In the genomic region with DNA sequence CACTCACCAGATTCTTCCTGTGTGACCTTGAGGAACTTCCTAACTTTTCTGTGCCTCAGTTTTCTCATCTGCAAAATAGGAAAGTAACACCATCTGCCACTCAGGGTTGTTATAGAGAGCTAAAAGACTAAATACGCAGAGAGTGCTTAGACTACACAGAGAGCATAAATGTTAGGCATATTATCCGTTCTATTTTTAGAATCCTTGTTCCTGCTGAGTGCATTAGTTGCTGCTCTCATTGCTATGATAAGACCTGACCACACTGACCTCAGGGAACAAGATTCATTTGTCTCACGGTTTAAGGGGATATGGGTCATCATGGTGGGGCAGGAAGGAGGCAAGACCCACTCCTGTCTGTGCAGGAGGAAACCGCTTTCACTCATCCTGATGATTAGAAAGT, we compare ENCODE assay signal across 25 mouse cellular contexts.
"Had no signal": no experiment of that assay in that cellular context is flagged by ENCODE, and none has a peak within 500 bp of the region (broad histone marks: within the 10 kb centered on the region; RNA-seq: fewer than 3 reads in every experiment).

No protein-coding gene starts in this region.

- H3K27me3 ChIP-seq: limb, embryonic 13.5 days; lung, embryonic 15.5 days; midbrain, embryonic 13.5 days; neural tube, embryonic 13.5 days; stomach, embryonic 15.5 days had no signal

- ATAC-seq: liver, embryonic 12.5 days; midbrain, embryonic 13.5 days; midbrain, embryonic 16.5 days had no signal

- H3K9ac ChIP-seq: limb, embryonic 13.5 days; liver, embryonic 12.5 days; liver, embryonic 15.5 days; lung, embryonic 15.5 days; midbrain, embryonic 13.5 days; neural tube, embryonic 13.5 days; stomach, embryonic 15.5 days had no signal

- H3K9me3 ChIP-seq: limb, embryonic 10.5 days; limb, embryonic 13.5 days; liver, embryonic 12.5 days; liver, embryonic 15.5 days; lung, embryonic 15.5 days; midbrain, embryonic 10.5 days; neural tube, embryonic 13.5 days; stomach, embryonic 15.5 days had no signal

- H3K36me3 ChIP-seq: limb, embryonic 10.5 days; limb, embryonic 13.5 days; liver, embryonic 12.5 days; liver, embryonic 15.5 days; lung, embryonic 15.5 days; midbrain, embryonic 10.5 days; midbrain, embryonic 13.5 days; neural tube, embryonic 13.5 days; stomach, embryonic 15.5 days had no signal

- H3K4me1 ChIP-seq: liver, embryonic 15.5 days; lung, embryonic 15.5 days; midbrain, embryonic 13.5 days had no signal

- H3K27ac ChIP-seq: kidney, postnatal 0 days; layer of hippocampus, adult 2 months; limb, embryonic 10.5 days; limb, embryonic 13.5 days; liver, embryonic 12.5 days; liver, embryonic 15.5 days; lung, embryonic 15.5 days; midbrain, embryonic 10.5 days; midbrain, embryonic 13.5 days; neural tube, embryonic 13.5 days; stomach, embryonic 15.5 days had no signal

- DNase-seq: kidney, postnatal 25 days; layer of hippocampus, adult 9-11 months; liver; lung, postnatal 10 days; lung, postnatal 36 days; retina, postnatal 1 day; right cerebral cortex, postnatal 25 days; spleen, adult 18-20 months; thymus, adult 2 months; thymus, postnatal 14 days; thymus, postnatal 4 days had no signal

- H3K4me2 ChIP-seq: limb, embryonic 13.5 days; liver, embryonic 12.5 days; liver, embryonic 15.5 days; lung, embryonic 15.5 days; midbrain, embryonic 13.5 days; neural tube, embryonic 13.5 days; stomach, embryonic 15.5 days had no signal

- H3K4me3 ChIP-seq: layer of hippocampus, adult 2 months; limb, embryonic 10.5 days; limb, embryonic 13.5 days; liver, embryonic 12.5 days; liver, embryonic 15.5 days; lung, embryonic 15.5 days; megakaryocyte, embryonic 14.5 days; midbrain, embryonic 10.5 days; midbrain, embryonic 13.5 days; myocyte; neural tube, embryonic 13.5 days; stomach, embryonic 15.5 days had no signal
